Mouse (Mus musculus): Measurements from ENCODE around the gene Gm9046. TPM values are rescaled to one million over a fixed set of nuclear protein-coding genes. Genes with fewer than 3 reads are reported as not detected.
"Not testable (repeated sequence)": the region's sequence is repeated elsewhere in the genome, so short reads cannot be mapped to it uniquely, and the experiment has no call there.

The Gm9046 gene
- polyA plus RNA-seq (2014; fragmentation: Nextera tagmentation; extraction: Ambion mirVana), result not detected in 2 replicates

GRCm38 (mm10) chr10:118343155-118343554 lies at the start of gene Gm9046:
TSS of gene Gm9046 (minus strand) at chr10:118343255.
- not testable (repeated sequence) for H3K4me3 ChIP-seq (ENCODE audit: low read length); H3K4me1 ChIP-seq (ENCODE audit: control insufficient read depth, insufficient read depth, low read length); H3K9me3 ChIP-seq (ENCODE audit: control insufficient read depth, low read length); H3K27me3 ChIP-seq (ENCODE audit: control insufficient read depth, insufficient read depth, low read length); H3K4me2 ChIP-seq (replicated peaks; ENCODE audit: low read depth, low read length); H3K27ac ChIP-seq (ENCODE audit: low read depth, low read length); H3K36me3 ChIP-seq (ENCODE audit: control insufficient read depth, insufficient read depth, low read length); ATAC-seq (ENCODE audit: low FRiP score, low TSS enrichment); H3K9ac ChIP-seq (ENCODE audit: low read depth, low read length)
- WGBS, result no CpG with 5 or more reads among the region's 14 CpGs

- WGBS, result 7% methylated on average over 10 of the region's 10 CpGs
- H3K9ac ChIP-seq (ENCODE audit: low read depth, low read length), result no peak overlapping the region
- ATAC-seq (ENCODE audit: low FRiP score, low TSS enrichment), result peak; percentile 91
These were observed 27.4 kb upstream of the Gm9046 start for GRCm38 (mm10) chr10:118370443-118370842.

GRCm38 (mm10) chr10:118369518-118369917 lies 26.5 kb upstream of the Gm9046 start:
- ATAC-seq (ENCODE audit: low FRiP score, low TSS enrichment), result no peak
- H3K4me3 ChIP-seq (ENCODE audit: low read length), result no peak overlapping the region
- no peaks in the 10 kb centered on the region for H3K9me3 ChIP-seq (ENCODE audit: control insufficient read depth, low read length)

More at GRCm38 (mm10) chr10:118370443-118370842, 27.4 kb upstream of the Gm9046 start:
- Histone ChIP-seq H3K4me1 (ENCODE audit: control insufficient read depth, insufficient read depth, low read length) (no peaks in the 10 kb centered on the region), H3K27me3 (ENCODE audit: control insufficient read depth, insufficient read depth, low read length) (no peaks in the 10 kb centered on the region), H3K4me2 (replicated peaks; ENCODE audit: low read depth, low read length) (peak overlapping the region; percentile 25; the same call in 1 of the 2 replicates), H3K36me3 (ENCODE audit: control insufficient read depth, insufficient read depth, low read length) (no peaks in the 10 kb centered on the region), H3K4me3 (ENCODE audit: low read length) (no peak overlapping the region), H3K9me3 (ENCODE audit: control insufficient read depth, low read length) (no peaks in the 10 kb centered on the region), H3K27ac (ENCODE audit: low read depth, low read length) (no peak overlapping the region)

GRCm38 (mm10) chr10:118354005-118354404 lies 10.9 kb upstream of the Gm9046 start, which contains the start of gene Gm9049:
TSS of gene Gm9049 (minus strand) at chr10:118354105.
- not testable (repeated sequence) for H3K27me3 ChIP-seq (ENCODE audit: control insufficient read depth, insufficient read depth, low read length); ATAC-seq (ENCODE audit: low FRiP score, low TSS enrichment)
- WGBS, result no CpG with 5 or more reads among the region's 11 CpGs

More at GRCm38 (mm10) chr10:118369518-118369917, 26.5 kb upstream of the Gm9046 start:
- H3K9ac ChIP-seq (ENCODE audit: low read depth, low read length), result no peak overlapping the region
- H3K36me3 ChIP-seq (ENCODE audit: control insufficient read depth, insufficient read depth, low read length), result no peaks in the 10 kb centered on the region
- no peaks in the 10 kb centered on the region for H3K4me1 ChIP-seq (ENCODE audit: control insufficient read depth, insufficient read depth, low read length)
- H3K27ac ChIP-seq (ENCODE audit: low read depth, low read length), result no peak overlapping the region
- 91% methylated on average over 9 of the region's 9 CpGs for WGBS
- H3K27me3 ChIP-seq (ENCODE audit: control insufficient read depth, insufficient read depth, low read length), result no peaks in the 10 kb centered on the region
- no peak overlapping the region for H3K4me2 ChIP-seq (replicated peaks; ENCODE audit: low read depth, low read length)

GRCm38 (mm10) chr10:118348579-118348978 lies 5.5 kb upstream of the Gm9046 start, which contains the start of gene Gm9048:
TSS of gene Gm9048 (minus strand) at chr10:118348679.
- H3K9ac ChIP-seq (ENCODE audit: low read depth, low read length); H3K36me3 ChIP-seq (ENCODE audit: control insufficient read depth, insufficient read depth, low read length); ATAC-seq (ENCODE audit: low FRiP score, low TSS enrichment); H3K4me2 ChIP-seq (replicated peaks; ENCODE audit: low read depth, low read length); H3K4me3 ChIP-seq (ENCODE audit: low read length); H3K9me3 ChIP-seq (ENCODE audit: control insufficient read depth, low read length); H3K27ac ChIP-seq (ENCODE audit: low read depth, low read length); H3K27me3 ChIP-seq (ENCODE audit: control insufficient read depth, insufficient read depth, low read length); H3K4me1 ChIP-seq (ENCODE audit: control insufficient read depth, insufficient read depth, low read length): not testable (repeated sequence)
- WGBS, result 86% methylated on average over 1 of the region's 14 CpGs

More at GRCm38 (mm10) chr10:118354005-118354404, 10.9 kb upstream of the Gm9046 start, which contains the start of gene Gm9049:
- not testable (repeated sequence) for H3K36me3 ChIP-seq (ENCODE audit: control insufficient read depth, insufficient read depth, low read length); H3K4me2 ChIP-seq (replicated peaks; ENCODE audit: low read depth, low read length); H3K9me3 ChIP-seq (ENCODE audit: control insufficient read depth, low read length); H3K4me1 ChIP-seq (ENCODE audit: control insufficient read depth, insufficient read depth, low read length); H3K9ac ChIP-seq (ENCODE audit: low read depth, low read length); H3K4me3 ChIP-seq (ENCODE audit: low read length); H3K27ac ChIP-seq (ENCODE audit: low read depth, low read length)

- not testable (repeated sequence) for H3K9ac ChIP-seq (ENCODE audit: low read depth, low read length); H3K4me1 ChIP-seq (ENCODE audit: control insufficient read depth, insufficient read depth, low read length); H3K27me3 ChIP-seq (ENCODE audit: control insufficient read depth, insufficient read depth, low read length); ATAC-seq (ENCODE audit: low FRiP score, low TSS enrichment); H3K9me3 ChIP-seq (ENCODE audit: control insufficient read depth, low read length); H3K36me3 ChIP-seq (ENCODE audit: control insufficient read depth, insufficient read depth, low read length); H3K27ac ChIP-seq (ENCODE audit: low read depth, low read length); H3K4me3 ChIP-seq (ENCODE audit: low read length); H3K4me2 ChIP-seq (replicated peaks; ENCODE audit: low read depth, low read length)
- no CpG with 5 or more reads among the region's 14 CpGs for WGBS
These were observed 5.3 kb downstream of the Gm9046 start, which contains the start of gene Gm9045 for GRCm38 (mm10) chr10:118337731-118338130. TSS of gene Gm9045 (minus strand) at chr10:118337831.

GRCm38 (mm10) chr10:118332308-118332707 lies 10.7 kb downstream of the Gm9046 start, which contains the start of gene Gm9044:
TSS of gene Gm9044 (minus strand) at chr10:118332408.
- not testable (repeated sequence) for H3K4me2 ChIP-seq (replicated peaks; ENCODE audit: low read depth, low read length); H3K9me3 ChIP-seq (ENCODE audit: control insufficient read depth, low read length); H3K36me3 ChIP-seq (ENCODE audit: control insufficient read depth, insufficient read depth, low read length); H3K4me1 ChIP-seq (ENCODE audit: control insufficient read depth, insufficient read depth, low read length); H3K4me3 ChIP-seq (ENCODE audit: low read length); ATAC-seq (ENCODE audit: low FRiP score, low TSS enrichment); H3K9ac ChIP-seq (ENCODE audit: low read depth, low read length); H3K27me3 ChIP-seq (ENCODE audit: control insufficient read depth, insufficient read depth, low read length); H3K27ac ChIP-seq (ENCODE audit: low read depth, low read length)
- WGBS, result no CpG with 5 or more reads among the region's 14 CpGs

GRCm38 (mm10) chr10:118326869-118327268 lies 16.2 kb downstream of the Gm9046 start, which contains the start of gene Gm9040:
TSS of gene Gm9040 (minus strand) at chr10:118326969.
- H3K36me3 ChIP-seq (ENCODE audit: control insufficient read depth, insufficient read depth, low read length); H3K27me3 ChIP-seq (ENCODE audit: control insufficient read depth, insufficient read depth, low read length); ATAC-seq (ENCODE audit: low FRiP score, low TSS enrichment); H3K4me3 ChIP-seq (ENCODE audit: low read length); H3K4me2 ChIP-seq (replicated peaks; ENCODE audit: low read depth, low read length); H3K27ac ChIP-seq (ENCODE audit: low read depth, low read length); H3K9ac ChIP-seq (ENCODE audit: low read depth, low read length); H3K9me3 ChIP-seq (ENCODE audit: control insufficient read depth, low read length); H3K4me1 ChIP-seq (ENCODE audit: control insufficient read depth, insufficient read depth, low read length): not testable (repeated sequence)
- WGBS, result no CpG with 5 or more reads among the region's 11 CpGs

- Histone ChIP-seq H3K36me3 (ENCODE audit: control insufficient read depth, insufficient read depth, low read length) (no peaks in the 10 kb centered on the region), H3K4me2 (replicated peaks; ENCODE audit: low read depth, low read length) (no peak overlapping the region), H3K4me3 (ENCODE audit: low read length) (no peak overlapping the region), H3K9ac (ENCODE audit: low read depth, low read length) (no peak overlapping the region), H3K27me3 (ENCODE audit: control insufficient read depth, insufficient read depth, low read length) (no peaks in the 10 kb centered on the region), H3K27ac (ENCODE audit: low read depth, low read length) (no peak overlapping the region), H3K4me1 (ENCODE audit: control insufficient read depth, insufficient read depth, low read length) (no peaks in the 10 kb centered on the region), H3K9me3 (ENCODE audit: control insufficient read depth, low read length) (no peaks in the 10 kb centered on the region)
- WGBS, result 77% methylated on average over 8 of the region's 8 CpGs
- no peak for ATAC-seq (ENCODE audit: low FRiP score, low TSS enrichment)
These were observed 24.0 kb downstream of the Gm9046 start for GRCm38 (mm10) chr10:118319024-118319423.
